23 mouse cellular contexts compared by ENCODE assay signal in genomic region chr10:76721216-76721615, GRCm38 (mm10). TPM values are rescaled to one million over a fixed set of nuclear protein-coding genes. Genes with fewer than 3 reads are reported as not detected.
A peak's percentile ranks its signal among the peaks of the same experiment; 100 is the strongest.
DNase-seq lines count a peak whose midpoint lies in the region; ATAC-seq and TF ChIP-seq lines count a peak whose summit lies in the region.
"Had no signal": no experiment of that assay in that cellular context is flagged by ENCODE, and none has a peak within 500 bp of the region (broad histone marks: within the 10 kb centered on the region; RNA-seq: fewer than 3 reads in every experiment).

No protein-coding gene starts in this region.

- H3K9me3 ChIP-seq in intestine, embryonic 14.5 days (ENCODE audit: control insufficient read depth, low read length), result no peaks in the 10 kb centered on the region
- H3K9me3 ChIP-seq in intestine, embryonic 15.5 days, result no peaks in the 10 kb centered on the region
- H3K9me3 ChIP-seq in liver, postnatal 0 days (ENCODE audit: low read length), result no peaks in the 10 kb centered on the region
- H3K9me3 ChIP-seq in liver, embryonic 11.5 days (ENCODE audit: control insufficient read depth, low read length), result no peaks in the 10 kb centered on the region
- H3K9me3 ChIP-seq in hindbrain, embryonic 12.5 days (replicated peaks), result no peaks in the 10 kb centered on the region
- H3K9me3 ChIP-seq: embryonic facial prominence, embryonic 10.5 days; embryonic facial prominence, embryonic 12.5 days; forebrain, embryonic 13.5 days; forebrain, embryonic 15.5 days had no signal

- no peaks in the 10 kb centered on the region for H3K4me1 ChIP-seq in heart, adult 2 months (ENCODE audit: control insufficient read depth, insufficient read depth, low read length)
- H3K4me1 ChIP-seq in intestine, embryonic 14.5 days (replicated peaks; ENCODE audit: control insufficient read depth, insufficient read depth, low read length), result peaks cover 11% of the 10 kb centered on the region
- H3K4me1 ChIP-seq in intestine, embryonic 15.5 days (replicated peaks), result peaks cover 17% of the 10 kb centered on the region; the same call in 1 of the 2 replicates
- H3K4me1 ChIP-seq in liver, postnatal 0 days (ENCODE audit: insufficient read depth), result no peaks in the 10 kb centered on the region
- H3K4me1 ChIP-seq in liver, embryonic 11.5 days (replicated peaks; ENCODE audit: control insufficient read depth, insufficient read depth, low read length), result 0 out of 2 replicates have a peak, but pooled peaks cover 3% of the 10 kb centered on the region
- no peaks in the 10 kb centered on the region for H3K4me1 ChIP-seq in hindbrain, embryonic 12.5 days
- H3K4me1 ChIP-seq: forebrain, embryonic 13.5 days; forebrain, embryonic 15.5 days had no signal

- TF ChIP-seq POLR2A in heart, adult 2 months (IDR thresholded peaks at IDR 0.05; ENCODE audit: insufficient read depth, low read depth, low read length), result no peak

- no peaks in the 10 kb centered on the region for H3K36me3 ChIP-seq in heart, adult 2 months (ENCODE audit: control insufficient read depth, insufficient read depth, low read length)
- peaks cover 72% of the 10 kb centered on the region for H3K36me3 ChIP-seq in intestine, embryonic 14.5 days (ENCODE audit: control insufficient read depth, insufficient read depth, low read length)
- H3K36me3 ChIP-seq in intestine, embryonic 15.5 days, result peaks cover 42% of the 10 kb centered on the region; the same call in 1 of the 2 replicates
- H3K36me3 ChIP-seq in liver, postnatal 0 days (replicated peaks; ENCODE audit: insufficient read depth, low read length), result no peaks in the 10 kb centered on the region
- H3K36me3 ChIP-seq in liver, embryonic 11.5 days (ENCODE audit: control insufficient read depth, insufficient read depth, low read length), result no peaks in the 10 kb centered on the region
- no peaks in the 10 kb centered on the region for H3K36me3 ChIP-seq in hindbrain, embryonic 12.5 days
- H3K36me3 ChIP-seq: embryonic facial prominence, embryonic 10.5 days; forebrain, embryonic 15.5 days had no signal

- no peak overlapping the region for H3K9ac ChIP-seq in heart, adult 2 months (ENCODE audit: low read depth, low read length)
- no peak overlapping the region for H3K9ac ChIP-seq in intestine, embryonic 14.5 days (ENCODE audit: low read length)
- H3K9ac ChIP-seq in intestine, embryonic 15.5 days, result no peak overlapping the region
- H3K9ac ChIP-seq in liver, postnatal 0 days (replicated peaks), result no peak overlapping the region
- no peak overlapping the region for H3K9ac ChIP-seq in liver, embryonic 11.5 days (ENCODE audit: low read depth, low read length)
- no peak overlapping the region for H3K9ac ChIP-seq in hindbrain, embryonic 12.5 days
- H3K9ac ChIP-seq: embryonic facial prominence, embryonic 12.5 days; forebrain, embryonic 13.5 days; forebrain, embryonic 15.5 days had no signal

- H3K79me2 ChIP-seq in heart, adult 2 months (replicated peaks; ENCODE audit: control insufficient read depth, insufficient read depth, low read length), result no peaks in the 10 kb centered on the region

- H3K27me3 ChIP-seq in heart, adult 2 months (ENCODE audit: control insufficient read depth, insufficient read depth, low read length), result no peaks in the 10 kb centered on the region
- H3K27me3 ChIP-seq in intestine, embryonic 14.5 days (replicated peaks; ENCODE audit: control insufficient read depth, insufficient read depth, low read length), result no peaks in the 10 kb centered on the region
- no peaks in the 10 kb centered on the region for H3K27me3 ChIP-seq in intestine, embryonic 15.5 days (replicated peaks)
- H3K27me3 ChIP-seq in liver, postnatal 0 days (ENCODE audit: insufficient read depth, low read length), result no peaks in the 10 kb centered on the region
- H3K27me3 ChIP-seq in liver, embryonic 11.5 days (replicated peaks; ENCODE audit: control insufficient read depth, insufficient read depth, low read length), result no peaks in the 10 kb centered on the region
- no peaks in the 10 kb centered on the region for H3K27me3 ChIP-seq in hindbrain, embryonic 12.5 days
- H3K27me3 ChIP-seq: embryonic facial prominence, embryonic 12.5 days; forebrain, embryonic 13.5 days; forebrain, embryonic 15.5 days; Patski had no signal

- no peak overlapping the region for H3K4me3 ChIP-seq in heart, adult 2 months
- no peak overlapping the region for H3K4me3 ChIP-seq in intestine, embryonic 14.5 days (ENCODE audit: low read depth, low read length)
- H3K4me3 ChIP-seq in intestine, embryonic 15.5 days (replicated peaks), result no peak overlapping the region
- no peak overlapping the region for H3K4me3 ChIP-seq in liver, postnatal 0 days (ENCODE audit: low read depth, low read length)
- no peak overlapping the region for H3K4me3 ChIP-seq in liver, embryonic 11.5 days (ENCODE audit: low read depth, low read length)
- H3K4me3 ChIP-seq in hindbrain, embryonic 12.5 days, result no peak overlapping the region
- H3K4me3 ChIP-seq: embryonic facial prominence, embryonic 10.5 days; embryonic facial prominence, embryonic 12.5 days; forebrain, embryonic 13.5 days; forebrain, embryonic 15.5 days had no signal

- TF ChIP-seq EP300 in heart, adult 2 months (IDR thresholded peaks at IDR 0.05; ENCODE audit: insufficient read depth, low read depth, low read length), result no peak
- no peak for TF ChIP-seq EP300 in liver, postnatal 0 days (IDR thresholded peaks at IDR 0.05; ENCODE audit: low read depth)

- no peak for ATAC-seq in intestine, embryonic 14.5 days (replicated peaks; ENCODE audit: low FRiP score, low TSS enrichment, low read depth)
- ATAC-seq in intestine, embryonic 15.5 days, result no peak
- ATAC-seq in liver, postnatal 0 days, result no peak
- ATAC-seq in liver, embryonic 11.5 days (replicated peaks; ENCODE audit: low FRiP score), result no peak
- no peak for ATAC-seq in hindbrain, embryonic 12.5 days (ENCODE audit: low FRiP score)
- ATAC-seq: activated CD4-positive, CD25-positive, alpha-beta regulatory T cell, adult 4 months; forebrain, embryonic 13.5 days; forebrain, embryonic 15.5 days; Patski had no signal

- no peak overlapping the region for H3K27ac ChIP-seq in heart, adult 2 months
- H3K27ac ChIP-seq in intestine, embryonic 14.5 days (ENCODE audit: low read depth), result no peak overlapping the region
- H3K27ac ChIP-seq in intestine, embryonic 15.5 days, result no peak overlapping the region
- H3K27ac ChIP-seq in liver, postnatal 0 days (ENCODE audit: low read depth), result no peak overlapping the region
- no peak overlapping the region for H3K27ac ChIP-seq in liver, embryonic 11.5 days (ENCODE audit: low read depth, low read length)
- no peak overlapping the region for H3K27ac ChIP-seq in hindbrain, embryonic 12.5 days
- H3K27ac ChIP-seq: embryonic facial prominence, embryonic 10.5 days; embryonic facial prominence, embryonic 12.5 days; forebrain, embryonic 13.5 days; forebrain, embryonic 15.5 days had no signal

- peak; percentile 1 to 14 for DNase-seq in heart, adult 2 months
- DNase-seq in heart, postnatal 36 days, result no peak
- peak; percentile 31 for DNase-seq in intestine, embryonic 14.5 days (ENCODE audit: low spot score)
- DNase-seq in liver, postnatal 0 days, result peak; percentile 14
- no peak for DNase-seq in liver, embryonic 11.5 days (ENCODE audit: low spot score)
- DNase-seq in NIH3T3 (ENCODE audit: low read depth), result peak; percentile 2
- DNase-seq: adrenal gland, adult 8-10 months; adrenal gland, postnatal 14 days; adrenal gland, postnatal 36 days; cerebellum, adult 11-12 months; cerebellum, adult 2 months; cerebellum, adult 9-10 months; cerebellum, postnatal 10 days; cerebellum, postnatal 25 days had no signal

- 83% methylated on average over 11 of the region's 11 CpGs for WGBS in heart, adult 2 months
- 83% methylated on average over 11 of the region's 11 CpGs for WGBS in intestine, embryonic 14.5 days
- 86% methylated on average over 11 of the region's 11 CpGs for WGBS in intestine, embryonic 15.5 days
- WGBS in liver, postnatal 0 days (ENCODE audit: insufficient replicate concordance), result 83% methylated on average over 11 of the region's 11 CpGs
- WGBS in liver, embryonic 11.5 days, result 82% methylated on average over 11 of the region's 11 CpGs
- WGBS in hindbrain, embryonic 12.5 days, result 75% methylated on average over 11 of the region's 11 CpGs

- intact Hi-C loops in heart, adult 2 months (cut with DNase I), result no loop called here
- intact Hi-C loops in heart, postnatal 36 days (cut with DNase I), result no loop called here

- no peak for TF ChIP-seq CTCF in heart, adult 2 months (IDR thresholded peaks at IDR 0.05)
- TF ChIP-seq CTCF in liver, postnatal 0 days (IDR thresholded peaks at IDR 0.05; ENCODE audit: low read depth), result no peak

- H3K4me2 ChIP-seq in intestine, embryonic 14.5 days (ENCODE audit: low read length), result no peak overlapping the region
- H3K4me2 ChIP-seq in intestine, embryonic 15.5 days (replicated peaks), result no peak overlapping the region
- no peak overlapping the region for H3K4me2 ChIP-seq in liver, postnatal 0 days (ENCODE audit: low read depth, low read length)
- H3K4me2 ChIP-seq in liver, embryonic 11.5 days, result no peak overlapping the region
- no peak overlapping the region for H3K4me2 ChIP-seq in hindbrain, embryonic 12.5 days (replicated peaks)
- H3K4me2 ChIP-seq: embryonic facial prominence, embryonic 12.5 days; forebrain, embryonic 13.5 days; forebrain, embryonic 15.5 days had no signal

RNA-seq across cellular contexts. Expression of gene Col6a1, which starts 4.8 kb away (rescaled TPM):
- 10 to 100 TPM; 30.5 to 52.4 TPM for total RNA-seq in heart, adult 2 months (2021)
- polyA plus RNA-seq in heart, adult 2 months (2012; rRNA removed), result 75.5 and 95.3 TPM in 2 replicates
- total RNA-seq in heart, postnatal 36 days (2021), result 10 to 100 TPM; 69.8 to 78.5 TPM
- 309 and 317 TPM in 2 replicates for polyA plus RNA-seq in intestine, embryonic 14.5 days (2014; fragmentation: Nextera tagmentation; extraction: Ambion mirVana)
- 317 and 323 TPM in 2 replicates for polyA plus RNA-seq in intestine, embryonic 15.5 days (2015; fragmentation: Nextera tagmentation; extraction: Ambion mirVana)
- 7.7 and 8.7 TPM in 2 replicates for polyA plus RNA-seq in liver, postnatal 0 days (2015; fragmentation: Nextera tagmentation; extraction: Ambion mirVana)
- 18.1 and 20.8 TPM in 2 replicates for polyA plus RNA-seq in liver, embryonic 11.5 days (2014; fragmentation: Nextera tagmentation; extraction: Ambion mirVana)
- polyA plus RNA-seq in hindbrain, embryonic 12.5 days (2016; fragmentation: Nextera tagmentation; extraction: Ambion mirVana), result 43.6 and 62.6 TPM in 2 replicates
- total RNA-seq: MEL had no signal
- polyA plus RNA-seq: activated CD4-positive, CD25-positive, alpha-beta regulatory T cell, adult 4 months had no signal

Comparison
In these comparisons a context has a peak if more than half of its experiments do, and no peak if none do; other contexts are left out.
1. DNase-seq: peak in heart, adult 2 months (2 of 2), intestine, embryonic 14.5 days (single experiment), liver, postnatal 0 days (single experiment) and NIH3T3 (single experiment); none in heart, postnatal 36 days (0 of 2) and liver, embryonic 11.5 days (single experiment).